Mouse (Mus musculus) right cerebral cortex, postnatal 36 days (tissue): Measurements from ENCODE around the gene Trim6.
"Not testable (repeated sequence)": the region's sequence is repeated elsewhere in the genome, so short reads cannot be mapped to it uniquely, and the experiment has no call there.

ENCODE experiments used
- DNase-seq, 2 experiments: peaks; one replicate each; pipeline ENCODE4 v3.0.0; 2022; ENCODE audit warnings: low spot score in 2 of 2, mixed read lengths in 1 of 2

Trim6 gene

DNA sequence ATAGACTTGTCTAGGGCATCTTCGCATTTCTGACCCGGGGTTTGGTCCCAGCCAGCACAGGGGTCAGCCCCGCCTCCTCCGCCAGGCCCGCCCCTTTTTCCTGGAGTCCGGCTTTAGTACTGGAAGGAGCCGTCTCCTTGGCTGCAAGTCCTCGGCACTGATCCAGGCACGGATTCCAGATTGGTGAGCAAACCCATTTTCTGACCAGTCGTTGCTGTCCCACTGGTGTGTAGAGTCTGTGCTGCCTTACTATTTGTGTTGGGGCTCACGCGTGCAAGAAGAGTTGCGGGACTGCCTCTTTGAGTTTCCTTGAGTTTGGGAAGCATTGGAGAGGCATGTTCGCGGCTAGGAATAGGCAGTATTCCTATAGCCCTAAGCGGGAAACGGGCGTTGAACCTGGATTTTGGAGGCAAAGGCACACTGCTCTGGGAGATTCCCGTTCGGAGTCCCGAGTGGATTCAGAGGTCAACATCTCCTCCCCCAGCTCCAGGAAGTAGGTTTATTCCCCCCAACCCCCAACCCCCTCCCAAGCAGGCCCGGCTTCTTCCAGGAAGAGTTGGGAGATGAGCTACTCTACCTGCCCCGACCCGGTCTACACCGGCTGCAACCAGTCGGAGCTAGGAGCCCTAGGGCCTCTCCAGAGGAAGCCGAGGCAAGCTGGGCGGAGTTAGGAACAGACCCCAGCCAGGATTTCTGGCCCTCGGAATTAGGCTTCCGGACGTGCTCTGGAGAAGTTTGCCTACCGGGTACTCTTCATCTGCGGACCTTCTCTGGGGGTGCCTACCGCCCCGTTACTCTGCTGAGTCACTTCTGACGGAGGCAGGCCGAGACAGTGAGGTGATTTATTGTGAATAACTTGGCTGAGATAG, at the start of gene Trim6:
TSS of gene Trim6 (plus strand) at position 93 of the 869 bp plus-strand sequence.
- no peak for DNase-seq

DNA sequence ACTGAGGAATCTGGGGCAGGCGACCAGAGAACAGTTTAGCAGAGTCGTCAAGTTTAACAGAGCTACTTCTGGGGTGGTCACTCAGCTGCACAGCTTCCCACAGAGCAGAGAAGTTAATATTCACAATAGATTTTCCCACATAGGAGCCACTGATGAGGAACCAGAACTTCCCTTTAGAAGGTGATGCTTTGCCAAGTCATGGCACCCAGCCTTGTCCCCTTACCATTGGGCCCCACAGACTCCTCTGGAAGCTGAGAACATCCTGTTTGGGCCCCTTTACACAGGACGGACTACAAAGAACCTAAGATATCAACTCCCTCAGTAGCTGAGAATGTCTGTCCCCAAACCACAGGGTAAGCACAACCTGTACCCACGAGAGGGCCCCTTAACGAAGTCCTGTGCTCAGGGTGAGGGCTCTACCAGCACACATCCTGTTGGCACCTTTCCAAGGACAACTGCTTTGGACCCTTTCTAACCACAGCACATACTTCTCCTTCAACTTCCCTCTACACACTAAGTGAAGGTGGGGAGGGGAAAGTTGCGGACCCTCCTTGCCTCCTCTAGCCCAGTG, 48.9 kb upstream of the Trim6 start:
- DNase-seq: no peak

DNA sequence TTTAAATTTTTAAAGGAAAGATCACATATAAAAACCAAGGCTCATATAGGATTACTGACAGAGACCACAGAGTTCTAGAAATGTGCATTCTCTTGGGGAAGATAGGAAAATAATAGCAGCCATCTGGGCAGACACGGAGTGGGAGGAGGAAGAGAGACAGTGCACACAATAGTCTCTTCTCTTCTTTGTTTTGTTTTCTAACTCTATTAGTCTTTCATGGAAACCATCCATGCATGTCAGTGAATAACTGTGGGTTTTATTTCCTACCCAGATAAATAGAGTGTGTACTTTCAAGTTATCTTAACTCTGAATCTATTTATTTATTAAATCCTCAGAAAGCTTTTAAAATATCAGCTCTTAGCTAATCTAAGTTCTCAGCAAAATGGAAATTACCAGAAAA, 43.5 kb upstream of the Trim6 start:
- DNase-seq: no peak

DNA sequence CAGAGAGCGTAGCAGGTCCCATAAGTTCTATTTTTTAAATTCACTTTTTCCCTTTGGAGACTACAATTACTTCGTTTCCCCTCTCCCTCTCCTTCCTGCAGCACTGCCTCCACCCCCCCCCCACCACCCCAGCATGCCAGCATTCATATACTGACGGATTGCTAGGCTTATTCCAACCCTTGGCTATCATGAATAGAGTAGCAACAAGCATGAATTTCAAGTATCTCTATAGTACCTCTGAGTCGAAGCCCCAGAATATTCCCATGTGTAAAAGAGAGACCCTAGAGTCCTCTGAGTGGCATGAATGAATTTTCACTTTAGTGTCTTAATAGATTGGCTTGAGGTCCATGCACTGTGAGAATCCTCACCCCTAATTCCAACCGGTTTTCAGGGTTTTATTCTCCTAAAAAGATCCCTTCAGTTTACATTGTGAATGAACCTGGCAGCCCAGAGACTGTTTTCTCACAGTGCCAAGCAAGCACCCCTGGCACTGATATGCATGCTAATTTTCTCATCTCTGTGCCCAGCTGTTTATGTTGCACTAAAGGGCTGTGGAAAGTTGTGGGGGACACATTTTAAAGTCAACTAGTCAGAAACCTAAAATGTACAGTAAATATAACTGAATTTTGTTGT, 40.1 kb upstream of the Trim6 start:
- no peak for DNase-seq

DNA sequence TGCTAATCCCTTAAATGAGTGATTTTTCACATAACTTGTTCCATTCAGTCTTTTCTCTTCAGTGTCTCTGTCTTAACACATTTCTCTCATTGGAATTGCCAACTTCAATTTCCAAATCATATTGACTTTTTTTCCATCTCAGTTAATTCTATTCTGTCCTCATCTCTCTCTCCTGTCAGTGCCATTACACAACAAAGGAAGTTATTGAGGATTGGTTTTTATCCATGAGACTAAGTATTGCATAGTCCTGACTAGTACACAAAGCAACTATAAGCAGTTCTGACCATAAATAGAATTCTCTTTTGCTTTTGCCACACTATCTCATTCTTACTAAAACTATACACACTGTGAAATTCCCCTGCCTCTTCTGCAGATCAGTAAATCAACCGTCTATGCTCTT, 39.5 kb upstream of the Trim6 start:
- DNase-seq: no peak

DNA sequence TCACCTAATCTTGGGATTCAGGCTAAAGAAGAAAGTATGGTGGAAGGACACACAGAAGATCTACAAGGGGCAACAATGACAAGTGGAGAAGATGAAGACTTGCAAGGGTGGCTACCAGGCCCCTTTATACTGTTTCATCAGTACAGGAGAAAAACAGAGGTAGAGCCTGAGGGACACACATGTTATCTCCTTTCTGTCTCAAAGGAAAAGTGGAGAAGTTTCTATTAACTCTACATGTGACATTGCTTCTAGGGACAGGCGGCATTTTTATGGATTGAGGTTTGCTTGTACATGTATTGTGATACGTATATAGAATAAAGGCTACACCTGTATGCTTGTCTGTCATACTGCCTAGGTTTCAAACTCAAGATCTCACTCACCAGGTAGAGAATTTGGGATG, 35.3 kb upstream of the Trim6 start, which contains the start of gene Olfr648:
TSS of gene Olfr648 (minus strand) at position 101 of the 400 bp plus-strand sequence.
- no peak for DNase-seq

DNA sequence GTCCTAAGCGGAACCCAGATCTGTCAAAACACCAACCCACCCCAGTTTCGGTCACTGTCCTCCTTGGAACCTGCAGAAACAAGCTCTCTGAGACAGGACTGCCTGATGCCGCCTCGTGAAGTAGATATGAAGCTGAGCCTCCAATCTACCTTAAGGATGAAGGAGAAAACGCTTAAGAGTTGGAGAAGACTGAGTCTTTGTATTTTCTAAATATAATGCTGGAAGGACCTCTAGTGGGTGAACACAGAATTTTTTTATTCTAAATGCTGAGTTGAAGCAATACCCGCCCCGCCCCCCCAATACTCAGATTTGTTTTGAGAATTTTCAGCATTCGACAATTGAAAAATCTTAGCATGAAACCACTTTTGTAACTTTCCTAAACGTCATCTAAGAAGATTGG, 27.3 kb upstream of the Trim6 start:
- DNase-seq: no peak

DNA sequence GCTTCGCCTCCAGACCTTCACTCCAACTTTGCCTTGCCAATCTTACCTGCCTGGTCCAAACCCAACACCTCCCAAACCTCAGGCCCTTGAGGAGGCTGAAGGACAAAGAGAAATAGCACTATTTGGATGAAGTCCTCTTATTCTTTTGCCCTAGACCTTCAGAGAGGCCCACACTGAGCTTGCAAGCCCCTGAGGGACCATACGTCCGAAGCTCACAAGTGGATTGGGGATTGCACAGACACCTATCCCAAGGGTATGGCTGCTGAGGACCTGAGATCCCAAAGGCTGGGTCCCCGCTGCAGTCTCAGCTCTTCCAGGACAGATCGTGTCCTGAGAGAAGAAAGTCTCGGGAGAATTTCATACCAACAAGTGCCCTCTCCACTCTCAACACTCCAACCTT, 22.7 kb upstream of the Trim6 start, which contains the start of gene Olfr649:
TSS of gene Olfr649 (minus strand) at position 101 of the 400 bp plus-strand sequence.
- DNase-seq: no peak

DNA sequence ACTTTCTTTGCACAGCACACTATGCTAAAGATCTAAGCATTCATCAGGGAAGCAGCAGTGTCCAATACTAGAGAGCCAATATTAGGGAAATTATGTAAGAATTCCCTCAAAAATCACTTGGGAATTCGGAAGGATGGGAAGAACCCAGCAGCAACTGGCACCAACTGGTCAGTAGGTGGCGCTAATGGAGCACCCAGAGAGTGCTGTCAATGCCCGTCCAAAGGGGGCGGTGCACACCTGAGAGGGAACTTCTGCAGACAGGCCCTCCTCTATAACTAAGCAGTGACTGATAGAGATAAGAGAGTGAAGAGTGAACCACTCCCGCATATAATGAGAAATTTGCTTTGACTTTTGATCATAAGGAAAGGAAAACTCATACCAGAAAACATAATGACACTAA, 18.8 kb upstream of the Trim6 start:
- DNase-seq: no peak

DNA sequence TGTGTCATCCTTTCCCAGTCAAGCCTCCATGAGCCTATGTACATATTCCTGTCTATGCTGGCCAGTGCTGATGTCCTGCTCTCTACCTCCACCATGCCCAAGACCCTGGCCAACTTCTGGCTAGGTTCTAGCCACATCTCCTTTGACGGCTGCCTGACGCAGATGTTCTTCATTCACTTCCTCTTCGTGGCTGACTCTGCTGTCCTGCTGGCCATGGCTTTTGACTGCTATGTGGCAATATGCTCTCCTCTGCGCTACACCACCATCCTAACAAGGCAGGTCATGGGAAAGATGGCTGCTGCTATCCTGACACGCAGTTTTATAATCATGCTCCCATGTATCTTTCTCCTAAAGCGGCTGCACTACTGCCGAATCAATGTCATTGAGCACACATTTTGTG, 12.4 kb upstream of the Trim6 start:
- no peak for DNase-seq

DNA sequence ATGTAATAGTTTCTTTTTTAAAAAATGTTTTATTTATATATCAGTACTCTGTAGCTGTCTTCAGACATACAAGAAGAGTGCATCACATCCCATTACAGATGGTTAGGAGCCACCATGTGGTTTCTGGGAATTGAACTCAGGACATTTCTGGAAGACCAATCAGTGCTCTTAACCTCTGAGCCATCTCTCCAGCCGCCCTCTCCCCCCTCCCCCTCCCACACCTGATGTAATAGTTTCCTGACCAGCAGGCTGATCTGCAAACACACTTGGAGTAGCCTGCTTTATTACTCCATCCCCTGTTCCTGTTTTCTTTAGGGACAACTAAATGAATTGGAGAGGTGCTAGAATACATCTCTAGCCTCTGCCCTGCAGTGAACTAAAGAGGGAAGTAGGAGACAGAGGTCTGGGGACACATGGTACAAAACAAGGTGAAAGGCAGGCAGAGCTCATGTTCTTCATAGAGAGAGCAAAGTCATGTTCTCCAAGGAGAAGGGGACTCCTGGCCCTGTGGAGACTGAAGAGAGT, 2.5 kb upstream of the Trim6 start:
- DNase-seq: no peak

DNA sequence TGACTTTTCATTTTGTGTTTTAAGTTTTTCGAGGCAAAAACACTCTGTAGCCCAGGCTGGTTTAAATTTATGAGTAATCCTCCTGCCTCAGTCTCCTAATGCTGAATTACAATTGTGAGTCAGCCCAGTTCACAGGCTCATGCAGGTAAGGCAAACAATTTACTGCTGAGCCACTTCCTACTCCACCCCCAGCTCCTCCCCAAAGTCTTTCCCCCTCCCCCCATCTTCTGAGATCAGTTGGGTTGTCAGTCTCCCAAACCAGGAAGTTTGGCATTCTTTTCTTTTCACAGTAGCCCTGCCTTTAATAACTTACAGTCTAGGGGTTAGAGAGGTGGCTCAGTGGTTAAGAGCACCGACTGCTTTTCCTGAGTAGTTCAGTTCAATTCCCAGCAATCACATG, 712 bp upstream of the Trim6 start:
- no peak for DNase-seq

DNA sequence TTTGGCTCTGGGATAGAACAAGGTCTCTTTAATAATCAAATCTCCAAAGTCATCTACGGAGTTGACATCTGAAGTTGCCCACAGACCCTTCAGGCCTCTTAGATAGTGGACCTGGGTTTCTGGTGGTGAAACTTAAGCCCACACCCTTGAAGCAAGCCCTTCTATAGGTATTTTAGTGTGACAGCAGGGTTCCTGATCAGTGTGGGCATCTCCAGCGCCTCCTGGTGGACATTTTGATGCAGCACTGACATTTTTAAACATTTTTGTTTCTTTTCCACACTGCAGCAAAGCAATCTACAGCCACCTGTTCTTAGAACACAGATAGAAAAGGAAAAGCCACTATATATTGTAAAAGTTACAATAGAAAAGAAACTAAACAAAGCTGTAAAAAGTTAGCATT, 12.6 kb downstream of the Trim6 start:
- no peak for DNase-seq

DNA sequence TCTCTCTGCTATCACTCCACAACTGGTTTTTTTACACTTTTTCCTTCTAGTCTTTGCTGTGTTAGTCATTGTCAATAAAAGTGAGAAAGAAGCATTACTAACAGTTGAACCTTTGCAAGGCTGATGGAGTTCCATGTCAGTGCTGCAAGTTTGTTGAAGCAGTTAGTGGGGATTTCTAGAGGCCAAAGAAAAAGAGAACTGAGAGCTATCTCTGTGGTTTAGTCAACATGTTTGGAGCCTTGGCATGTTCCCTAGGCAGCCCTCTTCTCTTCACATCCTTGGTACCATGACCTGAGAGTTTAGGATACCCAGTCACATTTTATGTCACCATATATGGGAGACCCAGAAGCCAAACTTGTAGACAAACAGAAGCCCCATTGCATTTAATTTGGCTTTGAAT, 22.3 kb downstream of the Trim6 start:
- DNase-seq: no peak

DNA sequence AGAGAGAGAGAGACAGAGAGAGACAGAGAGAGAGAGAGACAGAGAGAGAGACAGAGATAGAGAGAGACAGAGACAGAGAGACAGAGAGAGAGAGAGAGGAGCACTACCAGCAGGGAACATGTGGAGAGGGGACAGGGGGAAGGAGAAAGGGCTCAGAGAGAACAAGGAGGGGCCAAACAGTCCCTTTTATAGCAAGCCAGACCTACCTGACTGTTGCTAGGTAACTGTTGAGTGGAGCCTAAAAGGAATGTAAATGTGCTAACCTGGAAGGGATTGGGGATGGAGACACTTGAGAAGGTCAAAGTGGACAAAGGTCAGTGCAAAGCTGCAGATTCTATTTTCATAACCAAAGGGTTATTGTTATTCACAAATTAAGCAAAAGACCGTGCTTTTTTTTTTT, 25.0 kb downstream of the Trim6 start:
- DNase-seq: no peak

DNA sequence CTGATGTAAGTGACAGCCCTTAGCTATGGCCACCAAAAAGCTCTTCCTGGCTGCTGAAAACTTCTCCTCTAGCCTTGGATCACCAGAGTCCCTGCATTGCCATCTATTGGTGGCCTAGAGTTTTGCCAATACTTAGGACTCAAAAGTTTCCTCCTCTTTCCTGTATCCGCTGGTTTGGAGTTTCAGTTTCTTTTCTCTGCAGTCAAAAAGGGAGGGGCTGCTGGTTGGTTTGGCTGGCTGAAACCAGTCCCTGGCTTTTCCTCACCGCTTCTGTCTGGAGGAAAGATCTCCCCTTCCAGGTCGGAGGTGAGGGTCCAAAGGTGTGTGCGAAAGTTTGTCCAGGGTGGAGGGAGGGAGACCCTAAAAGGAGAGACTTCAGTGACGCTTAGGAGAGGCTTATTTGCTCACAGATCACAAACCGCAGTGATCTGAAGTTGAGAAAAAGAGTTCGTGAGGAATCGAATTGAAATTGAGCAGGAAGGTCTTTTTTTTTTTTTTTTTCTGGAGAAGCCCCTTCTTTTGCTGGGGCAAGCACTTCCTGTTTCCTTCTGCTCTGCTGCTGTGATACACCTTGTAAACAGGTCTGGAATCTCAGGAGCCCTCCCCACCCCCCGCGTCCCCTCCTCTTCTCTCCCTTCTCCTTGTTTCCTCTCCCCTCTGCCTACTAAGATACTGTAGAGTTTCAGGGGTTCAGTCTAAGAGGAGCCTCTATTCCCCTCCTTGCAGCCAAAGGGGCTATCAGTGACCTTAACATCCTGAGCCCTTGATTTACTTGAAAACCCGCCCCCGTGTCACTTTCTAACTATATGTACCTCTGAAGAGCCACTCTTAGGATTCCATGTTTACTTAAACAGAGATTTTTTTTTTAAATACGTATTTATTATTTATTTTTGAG, 25.9 kb downstream of the Trim6 start, which contains the start of gene Trim34a:
TSS of gene Trim34a (plus strand) at position 171 of the 895 bp plus-strand sequence.
- DNase-seq: peak in 1 of 2 experiments; percentile 1

DNA sequence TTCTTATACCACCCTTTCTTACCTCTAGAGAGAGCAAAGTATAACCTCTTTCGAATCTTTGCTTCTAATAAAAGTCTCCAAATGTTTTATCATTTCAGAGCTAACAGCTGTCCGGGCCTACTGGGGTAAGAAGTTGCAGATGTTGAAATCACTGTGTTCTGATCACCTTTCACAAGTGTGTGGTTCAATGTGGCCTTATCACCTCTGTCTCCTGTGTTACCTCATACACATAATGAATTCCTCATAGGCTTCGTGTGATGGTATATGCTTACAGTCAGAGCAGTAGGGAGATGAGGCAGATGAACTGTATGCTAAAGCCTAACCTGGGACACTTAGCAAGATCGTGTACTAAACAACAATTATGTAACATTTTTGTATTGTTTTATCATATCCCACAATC, 41.8 kb downstream of the Trim6 start:
- DNase-seq: not testable (repeated sequence)

DNA sequence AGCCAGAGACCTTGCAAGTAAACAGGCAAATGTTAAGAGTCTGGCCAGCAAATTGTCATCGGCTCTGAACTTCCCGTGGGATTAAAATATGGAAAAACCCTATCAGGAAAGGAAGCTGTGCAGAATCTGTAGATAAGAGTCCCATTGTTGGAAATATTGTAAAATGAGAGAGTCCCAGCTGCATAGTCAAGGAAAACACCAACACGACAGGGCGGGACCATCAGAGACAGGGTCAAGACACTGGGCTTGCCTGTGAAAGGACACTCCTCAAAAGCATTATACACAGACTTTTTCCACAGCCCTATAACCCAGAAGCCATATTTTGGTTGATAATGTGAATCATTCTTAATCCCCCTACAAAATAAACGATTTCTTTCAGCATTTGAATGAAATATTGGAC, 46.7 kb downstream of the Trim6 start:
- DNase-seq: not testable (repeated sequence)

DNA sequence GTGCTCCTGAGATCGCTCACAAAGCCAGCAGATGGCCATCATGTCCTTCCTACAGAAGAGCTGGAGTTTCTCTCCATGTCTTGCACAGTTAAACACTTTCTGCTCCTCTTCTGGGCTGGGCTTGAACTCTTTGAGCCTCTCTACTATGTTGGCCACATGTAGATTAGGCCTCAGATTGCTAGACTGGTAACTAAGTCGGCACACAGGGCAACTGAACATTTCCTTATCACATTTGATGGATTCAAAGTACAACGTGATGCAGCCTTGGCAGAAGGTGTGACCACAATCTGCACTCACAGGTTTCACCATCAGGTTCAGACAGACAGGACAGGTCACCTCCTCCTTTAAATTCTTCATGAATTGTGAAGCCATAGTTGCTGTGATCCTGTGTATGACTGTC, 60.8 kb downstream of the Trim6 start:
- DNase-seq: not testable (repeated sequence)
